Mouse (Mus musculus) midbrain, embryonic 13.5 days (tissue): ENCODE measurements at regions not wholly inside any gene's neighbourhood (a gene's known extent, or its start where the extent isn't known, plus 50 kb on each side); places are given as distances from the start of the nearest gene placed in this dataset.

Experiments
- ATAC-seq: fragments of 200-750 bp; cut with Nextera tagmentation; 2 replicates; pipeline ENCODE4 v1.8.0; 2017; ENCODE audit warnings: mild to moderate bottlenecking, moderate TSS enrichment, moderate library complexity
- H3K27ac ChIP-seq: fragments of 300-500 bp; sonication (generic); 2 replicates; pipeline ENCODE4 v1.5.1; 2015; ENCODE audit warnings: inconsistent platforms, mild to moderate bottlenecking, moderate library complexity
- H3K27me3 ChIP-seq: fragments of 300-500 bp; sonication (generic); 2 replicates; pipeline ENCODE4 v1.6.1; 2015; ENCODE audit warnings: mild to moderate bottlenecking, inconsistent platforms
- H3K36me3 ChIP-seq: fragments of 300-500 bp; sonication (generic); 2 replicates; pipeline ENCODE4 v1.6.1; 2015; ENCODE audit warnings: mild to moderate bottlenecking, inconsistent platforms
- H3K4me1 ChIP-seq: fragments of 300-500 bp; sonication (generic); replicated peaks from 2 replicates; pipeline ENCODE4 v1.6.1; 2015; ENCODE audit warnings: inconsistent platforms
- H3K4me2 ChIP-seq: fragments of 300-500 bp; sonication (generic); replicated peaks from 2 replicates; pipeline ENCODE4 v1.6.1; 2015; ENCODE audit warnings: moderate library complexity, mild to moderate bottlenecking, inconsistent platforms
- H3K4me3 ChIP-seq: fragments of 300-500 bp; sonication (generic); replicated peaks from 2 replicates; pipeline ENCODE4 v1.5.1; 2015; ENCODE audit warnings: mild to moderate bottlenecking, inconsistent platforms
- H3K9ac ChIP-seq: fragments of 300-500 bp; sonication (generic); replicated peaks from 2 replicates; pipeline ENCODE4 v1.6.1; 2015; ENCODE audit warnings: mild to moderate bottlenecking, inconsistent platforms
- H3K9me3 ChIP-seq: fragments of 300-500 bp; sonication (generic); 2 replicates; pipeline ENCODE4 v1.6.1; 2016; ENCODE audit warnings: mild to moderate bottlenecking, inconsistent platforms
- WGBS: fragments of 180-500 bp; shearing (Covaris S2); methylation state at CpG from one replicate; pipeline ENCODE4 v1.1.7; 2015; 5-methylcytosine and 5-hydroxymethylcytosine counted together

DNA sequence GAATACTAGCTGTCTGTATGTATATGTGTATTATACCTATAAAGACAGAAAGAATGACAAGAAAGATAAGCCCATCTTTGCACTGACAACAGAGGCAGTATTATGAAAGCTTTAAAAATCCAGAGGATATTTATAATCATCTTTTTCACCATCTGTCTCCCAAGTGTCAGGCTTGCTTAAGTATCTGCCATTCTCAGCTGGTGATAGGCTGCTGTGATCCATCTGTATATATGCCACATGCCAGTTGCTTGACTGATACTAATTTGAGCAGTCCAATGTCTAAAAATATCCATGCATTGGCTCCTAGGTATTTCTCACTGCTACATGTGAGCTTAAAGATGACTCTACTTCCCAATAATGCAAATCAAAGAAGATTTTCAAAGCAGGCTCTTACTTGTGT, 950.3 kb downstream of the Pla2g4a start:
- no peak overlapping the region for H3K9ac ChIP-seq
- no peaks in the 10 kb centered on the region for H3K36me3 ChIP-seq
- H3K27ac ChIP-seq, result no peak overlapping the region
- no peak overlapping the region for H3K4me2 ChIP-seq
- no peak overlapping the region for H3K4me3 ChIP-seq
- no peaks in the 10 kb centered on the region for H3K9me3 ChIP-seq
- H3K4me1 ChIP-seq, result no peaks in the 10 kb centered on the region
- ATAC-seq, result no peak
- no peaks in the 10 kb centered on the region for H3K27me3 ChIP-seq

DNA sequence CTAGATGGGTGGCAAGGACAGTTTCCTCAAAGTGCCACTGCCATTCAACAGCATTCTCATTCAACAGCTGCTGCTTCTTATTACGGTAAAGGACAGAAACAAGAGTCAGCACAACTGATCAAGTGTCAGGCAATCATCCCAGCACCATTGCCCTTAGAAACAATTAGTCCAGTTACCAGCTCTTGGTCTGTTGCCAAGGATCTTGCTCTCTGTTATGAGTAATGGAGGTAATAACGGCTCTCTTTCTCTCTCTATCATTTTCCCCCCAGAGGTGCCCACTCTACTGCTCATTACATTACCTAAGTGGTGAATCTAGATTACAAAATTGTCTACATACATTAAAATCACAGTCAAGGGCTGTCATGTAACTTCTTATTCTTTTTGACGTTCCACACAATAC, 961.0 kb downstream of the Pla2g4a start:
- no peak for ATAC-seq
- Histone ChIP-seq H3K9ac (no peak overlapping the region), H3K4me3 (no peak overlapping the region), H3K27me3 (no peaks in the 10 kb centered on the region), H3K9me3 (no peaks in the 10 kb centered on the region), H3K27ac (no peak overlapping the region), H3K4me1 (no peaks in the 10 kb centered on the region), H3K36me3 (no peaks in the 10 kb centered on the region), H3K4me2 (no peak overlapping the region)
- 68% methylated on average over 3 of the region's 3 CpGs for WGBS

DNA sequence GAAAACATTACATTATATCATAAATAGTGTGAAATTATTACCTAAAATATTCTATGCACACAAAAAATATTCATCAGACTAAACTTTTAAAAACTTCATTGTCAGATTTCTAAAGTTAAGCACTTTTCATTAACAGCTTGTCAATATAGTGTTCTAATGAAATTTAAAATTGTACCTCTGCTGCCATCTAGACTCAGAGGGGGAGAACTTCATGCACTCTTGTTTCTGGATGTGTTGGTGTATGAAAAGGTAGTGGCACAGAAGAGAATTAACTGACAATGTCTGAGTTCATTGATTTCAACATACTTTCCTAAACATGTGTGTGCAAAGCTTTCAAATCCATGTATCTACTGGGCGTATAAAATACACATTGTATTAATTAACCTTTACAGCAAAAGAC, 967.5 kb downstream of the Pla2g4a start:
- H3K27ac ChIP-seq, result no peak overlapping the region

DNA sequence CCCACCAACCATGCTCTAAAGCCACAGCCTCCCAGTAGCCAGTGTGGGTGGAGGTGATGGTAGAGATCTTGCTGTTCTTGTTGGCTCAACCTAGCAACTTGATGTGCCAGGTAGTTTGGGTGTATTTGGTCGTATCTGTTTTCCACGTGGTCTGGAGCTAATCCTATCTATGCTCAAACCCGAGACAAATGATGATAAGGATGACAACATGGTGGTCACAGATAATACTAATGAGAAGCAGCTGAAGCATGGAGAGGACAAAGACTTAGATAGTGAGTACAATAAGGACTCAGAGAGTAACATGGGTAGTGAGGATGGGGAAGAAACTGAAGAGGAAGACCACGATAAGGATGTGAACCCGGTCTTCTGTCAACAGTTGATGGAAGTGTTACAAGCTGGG, 983.7 kb downstream of the Pla2g4a start:
- no peak for ATAC-seq
- H3K27me3 ChIP-seq, result no peaks in the 10 kb centered on the region
- no peaks in the 10 kb centered on the region for H3K9me3 ChIP-seq
- no peaks in the 10 kb centered on the region for H3K36me3 ChIP-seq
- no peak overlapping the region for H3K9ac ChIP-seq
- H3K4me2 ChIP-seq, result no peak overlapping the region
- no peaks in the 10 kb centered on the region for H3K4me1 ChIP-seq
- WGBS, result 88% methylated on average over 5 of the region's 5 CpGs
- no peak overlapping the region for H3K4me3 ChIP-seq
- H3K27ac ChIP-seq, result no peak overlapping the region

More for the DNA sequence above, 967.5 kb downstream of the Pla2g4a start:
- Histone ChIP-seq H3K4me1 (no peaks in the 10 kb centered on the region), H3K4me3 (no peak overlapping the region), H3K36me3 (no peaks in the 10 kb centered on the region), H3K4me2 (no peak overlapping the region), H3K9ac (no peak overlapping the region), H3K27me3 (no peaks in the 10 kb centered on the region), H3K9me3 (no peaks in the 10 kb centered on the region)
- 64% methylated on average over 1 of the region's 1 CpGs for WGBS
- no peak for ATAC-seq

DNA sequence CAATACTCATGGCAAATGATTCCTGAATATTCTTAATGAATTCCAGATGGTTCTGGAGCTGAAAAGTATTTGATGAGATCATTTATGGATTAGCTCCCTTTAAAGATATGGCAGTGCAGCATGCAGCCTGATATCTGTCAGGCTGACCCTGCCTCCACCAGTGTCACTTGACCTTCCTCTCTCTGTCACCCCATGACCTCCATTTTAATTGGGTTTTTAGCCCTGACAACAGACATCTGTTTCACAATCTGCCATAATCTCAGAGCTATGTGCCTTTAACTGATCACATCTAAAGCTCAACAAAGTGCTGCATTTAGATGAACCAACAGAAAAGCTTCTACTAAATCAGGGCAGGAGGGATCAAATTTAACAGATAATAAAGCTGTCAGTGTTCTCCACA, 995.7 kb downstream of the Pla2g4a start:
- ATAC-seq, result no peak
- no peak overlapping the region for H3K4me2 ChIP-seq

DNA sequence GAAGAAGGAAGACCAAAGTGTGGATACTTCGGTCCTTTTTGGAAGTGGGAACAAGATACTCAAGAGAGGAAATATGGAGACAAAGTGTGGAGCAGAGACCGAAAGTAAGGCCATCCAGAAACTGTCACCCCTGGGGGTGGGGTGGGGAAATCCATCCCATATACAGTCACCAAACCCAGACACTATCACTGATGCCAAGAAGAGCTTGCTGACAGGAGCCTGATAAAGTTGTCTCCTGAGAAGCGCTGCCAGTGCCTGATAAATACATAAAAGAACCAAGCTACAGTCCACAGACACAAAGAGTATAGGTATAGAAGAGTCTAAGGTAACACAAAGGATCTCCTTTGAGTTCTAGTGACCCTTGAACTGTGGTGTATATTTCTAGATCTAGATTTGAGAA, 1026.7 kb downstream of the Pla2g4a start:
- Histone ChIP-seq H3K4me2 (no peak overlapping the region), H3K27ac (no peak overlapping the region), H3K9me3 (no peaks in the 10 kb centered on the region), H3K4me1 (no peaks in the 10 kb centered on the region), H3K36me3 (no peaks in the 10 kb centered on the region), H3K27me3 (no peaks in the 10 kb centered on the region), H3K4me3 (no peak overlapping the region), H3K9ac (no peak overlapping the region)
- WGBS, result 90% methylated on average over 3 of the region's 3 CpGs
- no peak for ATAC-seq

More for the DNA sequence above, 995.7 kb downstream of the Pla2g4a start:
- no peak overlapping the region for H3K4me3 ChIP-seq
- no peak overlapping the region for H3K27ac ChIP-seq
- no peaks in the 10 kb centered on the region for H3K27me3 ChIP-seq
- H3K4me1 ChIP-seq, result no peaks in the 10 kb centered on the region
- H3K9me3 ChIP-seq, result no peaks in the 10 kb centered on the region
- no peaks in the 10 kb centered on the region for H3K36me3 ChIP-seq
- no peak overlapping the region for H3K9ac ChIP-seq

DNA sequence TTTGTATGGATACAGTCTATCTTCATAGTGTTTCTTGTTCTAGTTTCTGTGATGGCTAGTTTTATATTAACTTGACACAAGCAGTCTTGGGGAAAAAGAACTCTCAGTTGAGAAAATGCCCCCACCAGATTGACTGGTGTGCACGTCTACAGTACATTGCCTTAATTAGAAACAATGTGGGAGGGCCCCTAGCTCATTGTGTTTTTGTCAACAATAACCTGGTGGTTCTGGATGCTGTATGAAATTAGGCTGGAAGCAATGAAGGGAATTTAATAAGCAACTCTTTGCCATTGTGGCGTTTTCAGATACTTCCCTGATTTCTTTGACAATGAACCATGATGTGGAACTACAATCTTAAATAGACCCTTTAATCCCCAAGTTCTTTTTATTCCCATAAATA, 1036.6 kb downstream of the Pla2g4a start:
- no peaks in the 10 kb centered on the region for H3K36me3 ChIP-seq
- no peaks in the 10 kb centered on the region for H3K9me3 ChIP-seq
- no peaks in the 10 kb centered on the region for H3K27me3 ChIP-seq
- 66% methylated on average over 2 of the region's 2 CpGs for WGBS
- no peak for ATAC-seq
- no peak overlapping the region for H3K4me2 ChIP-seq
- H3K4me3 ChIP-seq, result no peak overlapping the region
- no peak overlapping the region for H3K27ac ChIP-seq
- H3K9ac ChIP-seq, result no peak overlapping the region
- H3K4me1 ChIP-seq, result no peaks in the 10 kb centered on the region

DNA sequence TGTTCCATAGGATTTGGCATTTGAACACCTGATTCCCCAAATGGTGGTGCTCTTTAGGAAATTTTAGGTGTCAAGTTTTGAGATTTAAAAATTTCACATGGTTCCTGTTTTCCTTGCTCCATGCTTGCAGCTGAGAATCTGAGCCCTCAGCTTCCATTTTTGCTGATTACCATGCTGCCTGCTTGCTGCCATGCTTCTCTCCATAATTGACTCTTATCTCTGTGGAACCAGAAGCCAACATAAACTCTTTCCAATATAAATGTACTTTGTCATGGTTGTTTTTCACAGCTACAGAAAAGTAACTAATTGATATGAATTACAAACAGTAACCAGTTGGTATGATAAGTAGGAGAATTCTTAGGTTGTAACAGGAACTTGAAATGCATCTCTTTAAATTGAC, 1044.0 kb downstream of the Pla2g4a start:
- no peak overlapping the region for H3K9ac ChIP-seq
- no peak overlapping the region for H3K4me2 ChIP-seq
- H3K27ac ChIP-seq, result no peak overlapping the region
- ATAC-seq, result no peak
- H3K36me3 ChIP-seq, result no peaks in the 10 kb centered on the region
- no peaks in the 10 kb centered on the region for H3K4me1 ChIP-seq
- no peaks in the 10 kb centered on the region for H3K9me3 ChIP-seq
- H3K4me3 ChIP-seq, result no peak overlapping the region
- H3K27me3 ChIP-seq, result no peaks in the 10 kb centered on the region

DNA sequence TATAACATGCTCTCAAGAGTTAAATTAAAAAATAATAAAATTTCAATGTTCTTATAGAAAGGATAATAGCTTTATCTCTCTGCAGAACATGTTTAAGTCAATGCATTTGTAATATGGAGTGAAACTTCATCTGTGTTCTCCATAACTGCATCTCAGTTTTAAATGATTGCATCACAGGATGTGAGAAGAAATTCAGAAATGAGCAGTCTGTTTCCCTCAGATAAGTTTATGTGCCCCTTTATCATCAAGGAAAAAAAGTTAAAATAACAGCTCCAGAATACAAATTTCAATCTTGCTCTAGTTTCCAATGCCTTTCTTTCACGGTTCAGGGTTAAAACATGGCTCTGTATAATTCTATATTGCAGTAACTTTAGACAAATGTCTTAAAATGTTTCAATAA, 1048.3 kb downstream of the Pla2g4a start:
- no peak overlapping the region for H3K4me2 ChIP-seq
- ATAC-seq, result no peak
- no peaks in the 10 kb centered on the region for H3K36me3 ChIP-seq
- no peak overlapping the region for H3K9ac ChIP-seq
- no peak overlapping the region for H3K27ac ChIP-seq
- H3K4me1 ChIP-seq, result no peaks in the 10 kb centered on the region
- 82% methylated on average over 1 of the region's 1 CpGs for WGBS
- no peak overlapping the region for H3K4me3 ChIP-seq
- H3K9me3 ChIP-seq, result no peaks in the 10 kb centered on the region
- H3K27me3 ChIP-seq, result no peaks in the 10 kb centered on the region

DNA sequence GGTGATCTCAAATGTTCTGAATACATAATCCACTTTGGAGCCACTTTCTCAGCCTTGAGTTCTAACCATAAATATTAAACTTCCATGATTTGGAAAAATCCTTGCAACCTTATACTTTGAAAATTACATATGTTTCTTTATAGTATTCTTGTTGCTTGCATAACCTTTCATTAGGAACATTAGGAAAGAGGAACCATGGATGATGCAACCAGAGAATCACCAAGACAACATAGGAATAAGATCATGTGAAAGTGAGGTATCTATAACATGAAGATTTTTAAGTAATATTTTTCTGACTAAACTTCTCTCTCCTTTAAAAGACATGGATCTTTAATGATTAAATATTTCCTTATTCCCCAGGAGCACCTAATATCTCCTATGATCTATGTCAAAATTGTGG, 1057.0 kb downstream of the Pla2g4a start:
- Histone ChIP-seq H3K36me3 (no peaks in the 10 kb centered on the region), H3K27ac (no peak overlapping the region), H3K9ac (no peak overlapping the region), H3K9me3 (no peaks in the 10 kb centered on the region), H3K4me3 (no peak overlapping the region), H3K4me2 (no peak overlapping the region), H3K4me1 (0 out of 2 replicates have a peak, but pooled peaks cover 5% of the 10 kb centered on the region), H3K27me3 (no peaks in the 10 kb centered on the region)
- ATAC-seq, result no peak

DNA sequence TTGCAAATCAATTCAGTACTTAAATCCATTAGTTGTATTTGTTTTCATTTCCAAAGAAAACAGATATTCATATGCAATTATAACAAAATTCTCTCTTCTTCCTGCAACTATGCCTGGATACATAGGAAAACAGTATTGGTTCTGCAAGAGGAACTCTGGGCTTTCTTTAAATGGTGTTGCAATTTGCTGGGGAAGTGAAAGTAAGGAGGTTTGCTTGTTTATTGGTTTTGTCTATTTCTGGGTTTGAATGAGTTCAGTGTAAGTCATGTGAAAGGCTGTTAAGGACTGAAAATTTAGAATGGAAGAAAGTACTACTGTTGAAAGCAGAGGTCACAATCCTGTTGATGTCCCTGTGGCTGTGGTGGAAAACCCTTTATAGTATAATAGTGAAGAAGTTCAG, 1058.0 kb downstream of the Pla2g4a start:
- H3K27ac ChIP-seq, result no peak overlapping the region
- no peak overlapping the region for H3K9ac ChIP-seq
- H3K36me3 ChIP-seq, result no peaks in the 10 kb centered on the region
- H3K27me3 ChIP-seq, result no peaks in the 10 kb centered on the region
- no peaks in the 10 kb centered on the region for H3K9me3 ChIP-seq
- no peak for ATAC-seq
- H3K4me3 ChIP-seq, result no peak overlapping the region
- 0 out of 2 replicates have a peak, but pooled peaks cover 5% of the 10 kb centered on the region for H3K4me1 ChIP-seq
- no peak overlapping the region for H3K4me2 ChIP-seq

DNA sequence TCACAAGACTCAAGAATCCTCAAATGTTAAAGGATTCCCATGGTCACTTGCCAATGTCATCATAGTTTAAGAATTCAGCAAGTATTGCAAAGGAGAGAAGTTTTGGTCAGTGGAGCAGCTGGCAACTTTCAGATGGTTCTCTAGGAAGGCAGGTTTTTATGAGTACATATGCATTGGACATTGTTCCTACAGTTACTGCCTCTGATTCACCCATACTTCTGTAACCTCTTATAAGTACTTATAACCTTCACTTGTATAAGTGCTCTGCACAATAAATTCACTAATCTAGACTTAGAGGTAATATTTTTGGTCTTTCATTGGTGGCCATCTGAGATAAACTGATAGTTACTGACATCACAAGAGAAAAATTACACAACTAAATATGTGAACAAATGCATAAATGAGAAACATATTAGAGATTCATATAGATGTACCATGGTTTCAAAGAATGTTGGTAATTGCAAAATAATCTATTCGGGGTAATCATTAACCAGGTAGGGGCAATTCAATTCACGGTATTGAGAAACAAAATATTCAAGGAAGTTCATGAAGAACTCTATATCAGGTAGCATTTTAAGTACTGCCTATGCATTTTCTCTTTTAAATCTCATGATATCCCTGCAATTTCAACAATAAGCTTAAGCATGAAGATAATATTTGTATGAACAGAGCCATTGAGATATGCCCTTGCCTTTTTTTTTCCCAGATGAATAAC, 1059.6 kb downstream of the Pla2g4a start:
- Histone ChIP-seq H3K36me3 (no peaks in the 10 kb centered on the region), H3K4me3 (no peak overlapping the region), H3K27ac (no peak overlapping the region), H3K27me3 (no peaks in the 10 kb centered on the region), H3K4me2 (no peak overlapping the region), H3K4me1 (0 out of 2 replicates have a peak, but pooled peaks cover 5% of the 10 kb centered on the region), H3K9me3 (no peaks in the 10 kb centered on the region), H3K9ac (no peak overlapping the region)
- ATAC-seq, result no peak
- WGBS, result 96% methylated on average over 2 of the region's 2 CpGs

DNA sequence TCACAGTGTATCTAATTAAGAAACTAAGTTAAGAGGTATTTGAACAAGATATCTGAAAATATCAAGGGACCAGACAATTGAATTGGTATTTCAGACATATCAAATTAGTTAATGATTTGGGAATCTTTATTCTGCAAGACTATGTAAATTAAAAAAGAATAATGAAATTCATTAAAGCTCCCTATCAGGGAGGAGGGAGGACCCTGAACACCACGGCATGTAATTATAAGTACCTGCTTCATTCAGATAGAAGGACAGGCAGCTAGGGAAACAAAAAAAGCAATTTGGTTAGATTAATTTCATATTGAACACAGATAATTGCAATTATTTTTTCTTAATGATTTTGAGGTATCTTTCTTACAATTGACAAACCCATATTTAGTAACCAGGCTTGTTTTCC, 1090.3 kb downstream of the Pla2g4a start:
- Histone ChIP-seq H3K4me1 (no peaks in the 10 kb centered on the region), H3K4me3 (no peak overlapping the region), H3K9ac (no peak overlapping the region), H3K36me3 (no peaks in the 10 kb centered on the region), H3K27ac (no peak overlapping the region), H3K9me3 (no peaks in the 10 kb centered on the region), H3K4me2 (no peak overlapping the region), H3K27me3 (no peaks in the 10 kb centered on the region)
- 62% methylated on average over 1 of the region's 1 CpGs for WGBS
- ATAC-seq, result no peak
